Mouse (Mus musculus): ENCODE results near the gene Fam129c.

DNA sequence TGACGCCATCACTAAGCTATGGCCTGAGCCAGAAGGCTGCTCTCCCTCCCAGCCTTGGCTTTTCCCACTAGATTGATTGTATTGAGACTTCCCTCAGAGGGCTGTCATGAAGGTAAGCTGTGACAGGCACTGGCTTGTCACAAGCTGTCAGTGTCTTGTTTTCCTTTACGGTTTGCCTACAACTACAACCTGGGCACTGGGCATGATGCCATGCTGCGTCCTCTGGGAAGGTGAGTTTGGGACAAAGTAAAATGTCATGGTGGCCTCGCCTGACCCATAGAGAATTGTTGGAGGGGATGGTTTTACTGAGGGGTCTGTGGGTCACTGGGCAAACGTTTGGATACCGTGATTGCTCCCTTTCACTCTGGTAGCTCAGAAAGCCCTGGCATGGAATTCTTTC is 40.9 kb downstream of the Fam129c start:
- TF ChIP-seq POLR2A (IDR thresholded peaks at IDR 0.05; ENCODE audit: insufficient read length, low read depth), result no peak
- no peak for TF ChIP-seq POLR2AphosphoS2 (IDR thresholded peaks at IDR 0.05; ENCODE audit: insufficient read length, low read depth)
- no peak for TF ChIP-seq MAX (IDR thresholded peaks at IDR 0.05; ENCODE audit: low read depth)
